Mouse (Mus musculus): ENCODE results near the gene Zfp1.

The Zfp1 gene

DNA sequence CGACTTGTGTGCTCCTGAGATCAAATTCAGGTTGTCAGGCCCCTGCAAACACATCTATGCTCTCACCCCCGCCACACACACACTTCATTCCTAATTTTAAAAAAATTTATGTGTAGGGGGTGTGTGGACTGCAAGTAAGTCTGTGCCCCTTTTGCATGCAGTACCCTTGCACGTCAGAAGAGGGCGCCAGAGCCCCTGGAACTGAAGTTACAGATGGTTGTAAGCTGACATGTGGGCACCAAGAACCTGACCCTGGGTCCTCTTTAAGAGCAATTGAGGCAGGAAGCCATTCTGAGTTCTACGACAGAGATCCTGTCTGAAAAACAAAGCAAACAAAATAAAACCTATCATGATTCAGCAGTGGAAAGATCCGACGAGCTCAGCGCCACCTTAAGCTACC, 33.0 kb downstream of the Zfp1 start:
- no peak for DNase-seq (ENCODE audit: low spot score)

DNA sequence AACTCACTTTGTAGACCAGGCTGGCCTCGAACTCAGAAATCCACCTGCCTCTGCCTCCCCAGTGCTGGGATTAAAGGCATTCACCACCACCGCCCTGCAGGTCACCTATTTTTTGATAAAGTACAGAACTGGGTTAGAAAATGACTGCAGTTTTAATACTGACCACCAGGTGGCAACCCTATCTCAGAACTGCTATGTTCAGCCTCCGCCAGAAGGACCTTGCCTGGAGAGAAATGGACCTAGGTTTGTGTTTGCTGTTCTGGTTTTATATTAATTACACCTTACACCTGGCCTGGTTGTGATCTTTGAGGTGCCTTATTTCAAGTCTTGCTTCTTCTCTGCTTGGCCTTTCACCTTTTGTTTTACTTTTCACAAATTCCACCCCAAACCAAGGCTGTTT, 34.9 kb downstream of the Zfp1 start:
- DNase-seq (ENCODE audit: low spot score), result no peak

DNA sequence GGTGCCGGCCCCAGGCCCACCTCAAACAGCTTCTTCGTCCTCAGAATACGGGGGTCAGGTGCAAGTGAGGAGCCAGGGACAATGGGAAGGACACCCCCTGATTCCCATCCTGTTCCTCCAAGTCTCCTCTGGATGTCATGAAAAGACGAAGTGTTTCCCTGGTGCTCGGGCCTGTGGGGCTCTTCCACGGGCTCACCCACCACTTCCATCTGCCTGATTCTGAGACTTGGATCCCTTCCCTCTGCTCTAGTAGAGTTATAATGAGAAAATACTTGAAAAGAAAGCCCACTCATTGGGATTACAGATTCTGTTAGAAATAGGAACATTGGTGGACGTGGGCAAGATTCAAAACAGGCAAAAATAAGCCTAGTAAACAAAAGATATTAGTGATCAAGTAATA, 35.6 kb downstream of the Zfp1 start:
- no peak for DNase-seq (ENCODE audit: low spot score)

DNA sequence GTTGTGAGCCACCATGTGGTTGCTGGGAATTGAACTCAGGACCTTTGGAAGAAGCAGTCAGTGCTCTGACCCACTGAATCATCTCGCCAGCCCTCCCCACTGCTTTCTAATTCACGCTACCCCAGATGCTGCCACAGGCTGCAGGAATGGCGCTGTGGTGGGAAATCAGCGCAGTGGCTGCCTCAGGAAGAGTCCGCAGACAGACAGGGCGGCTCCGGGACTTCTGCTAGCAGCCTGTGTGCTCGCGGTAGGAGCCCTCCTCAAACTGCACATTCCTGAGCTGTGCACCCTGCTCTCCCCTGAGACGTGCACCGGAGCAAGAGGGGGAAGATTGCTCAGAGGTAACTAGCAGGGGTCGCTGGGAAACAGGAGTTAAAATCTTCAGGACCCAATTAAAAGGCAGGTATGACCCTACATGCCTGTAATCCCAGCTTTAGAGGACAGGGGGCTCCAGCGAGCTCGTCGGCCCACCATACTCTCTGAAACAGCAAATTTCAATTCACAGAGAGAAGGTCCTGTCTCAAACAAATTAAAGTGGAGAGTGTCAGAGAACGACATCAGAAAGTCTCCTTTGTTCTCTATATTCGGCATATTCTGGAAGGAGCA, 37.3 kb downstream of the Zfp1 start:
- DNase-seq (ENCODE audit: low spot score), result no peak

DNA sequence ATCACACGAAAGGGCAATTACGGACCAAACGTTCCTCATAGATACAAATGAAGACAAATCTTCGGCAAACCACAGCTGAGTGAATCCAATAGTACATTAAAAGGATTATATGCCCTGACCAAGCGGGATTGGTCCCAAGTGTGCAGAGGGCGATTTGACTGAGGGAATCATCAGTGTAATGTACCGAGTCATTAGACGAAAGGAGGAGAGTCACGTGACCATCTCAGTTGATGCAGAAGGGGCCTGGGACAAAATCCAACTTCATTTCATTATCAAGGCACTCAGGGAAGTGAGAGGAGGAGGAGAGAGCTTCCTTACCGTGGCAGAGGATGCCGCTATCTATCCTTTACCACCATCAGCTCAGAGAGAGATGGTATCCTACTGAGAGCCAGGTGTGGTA, 38.0 kb downstream of the Zfp1 start:
- no peak for DNase-seq (ENCODE audit: low spot score)

DNA sequence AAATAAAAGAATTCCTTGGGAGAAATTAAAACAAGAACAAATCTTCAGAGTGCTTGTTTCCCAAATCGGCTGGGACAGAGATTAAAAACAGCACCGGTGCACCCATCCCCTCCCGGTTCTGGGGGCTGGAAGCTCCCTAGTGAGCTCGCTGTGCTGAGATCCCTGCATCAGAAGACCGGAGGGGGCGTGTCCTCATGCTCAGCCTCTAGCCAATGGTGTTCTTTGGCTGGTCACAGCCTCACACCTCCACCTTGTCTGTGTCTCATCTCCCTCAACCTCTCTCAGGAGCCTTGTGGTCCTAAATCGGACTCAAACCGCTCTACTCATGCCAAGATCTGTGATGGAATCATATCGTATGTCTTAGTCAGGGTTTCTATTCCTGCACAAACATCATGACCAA, 39.3 kb downstream of the Zfp1 start:
- DNase-seq (ENCODE audit: low spot score), result no peak

DNA sequence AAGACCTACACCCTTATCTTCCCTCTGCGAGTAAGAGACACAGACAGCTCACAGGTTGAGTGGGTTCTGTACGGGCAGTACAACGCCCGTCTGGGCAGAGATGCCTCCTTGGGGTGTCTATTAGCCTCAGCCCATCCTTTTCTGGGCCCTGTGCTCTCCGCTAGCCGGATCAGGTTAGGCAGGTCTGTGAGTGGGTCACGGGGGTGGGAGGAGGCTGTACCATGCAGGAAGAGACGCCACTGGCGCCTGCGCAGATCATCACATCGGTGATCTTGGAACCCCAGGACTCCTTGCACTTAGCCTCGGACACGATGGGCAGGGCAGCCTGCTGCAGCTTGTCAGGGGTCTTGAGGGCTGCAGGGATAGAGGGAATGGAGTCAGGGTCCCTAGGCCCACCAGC, 43.7 kb downstream of the Zfp1 start:
- no peak for DNase-seq (ENCODE audit: low spot score)

DNA sequence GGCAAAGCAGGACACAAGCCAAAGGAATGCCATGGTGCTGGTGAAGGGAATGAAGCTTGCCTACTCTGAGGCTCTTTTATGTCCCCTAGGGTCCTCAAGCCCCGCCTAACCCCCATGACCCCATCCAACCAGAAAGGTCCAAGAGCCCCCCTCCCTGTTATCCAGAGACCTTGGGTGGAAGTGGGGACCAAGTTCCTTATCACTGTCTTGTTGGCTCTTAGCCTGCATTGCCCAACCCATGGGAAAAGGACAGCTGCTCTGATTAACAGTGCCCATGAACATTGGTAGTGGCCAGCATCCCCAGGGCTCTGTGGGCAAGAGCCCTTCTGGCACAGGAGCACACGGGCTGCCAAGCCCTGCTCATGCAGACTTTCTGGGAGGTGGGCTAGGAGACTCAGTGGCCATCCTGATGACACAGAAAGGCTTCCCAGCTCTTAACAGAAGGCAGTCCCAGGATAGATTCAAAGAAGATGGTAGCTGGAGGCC, 47.8 kb downstream of the Zfp1 start, which contains the start of gene Ctrb1:
Gene Ctrb1 (minus strand): TSS at position 51 of the 486 bp plus-strand sequence.
- DNase-seq (ENCODE audit: low spot score), result no peak

DNA sequence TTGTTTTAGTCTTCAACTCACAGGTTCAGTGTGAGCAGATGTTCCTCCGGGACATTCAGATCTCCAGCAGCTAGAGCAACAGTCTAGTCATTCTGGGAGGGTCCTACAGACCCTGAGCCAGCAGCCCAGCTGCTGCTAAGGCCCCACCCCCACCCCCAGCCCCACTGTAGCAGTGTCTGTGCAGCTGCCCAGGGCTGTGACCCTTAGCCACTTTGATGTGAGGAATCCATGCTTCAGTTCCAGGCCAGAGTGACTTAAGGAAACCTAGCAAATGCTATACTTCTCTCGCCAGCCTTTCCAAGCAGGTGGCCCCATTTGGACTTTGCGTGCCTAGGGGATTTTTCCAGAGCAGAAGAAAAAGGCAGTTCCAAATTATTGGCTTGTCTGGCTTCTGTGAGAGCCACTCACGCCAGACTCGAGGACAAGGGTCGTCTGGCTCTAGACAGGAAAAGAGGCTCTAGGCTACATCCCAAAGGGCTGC, 50.1 kb downstream of the Zfp1 start:
- no peak for DNase-seq (ENCODE audit: low spot score)

DNA sequence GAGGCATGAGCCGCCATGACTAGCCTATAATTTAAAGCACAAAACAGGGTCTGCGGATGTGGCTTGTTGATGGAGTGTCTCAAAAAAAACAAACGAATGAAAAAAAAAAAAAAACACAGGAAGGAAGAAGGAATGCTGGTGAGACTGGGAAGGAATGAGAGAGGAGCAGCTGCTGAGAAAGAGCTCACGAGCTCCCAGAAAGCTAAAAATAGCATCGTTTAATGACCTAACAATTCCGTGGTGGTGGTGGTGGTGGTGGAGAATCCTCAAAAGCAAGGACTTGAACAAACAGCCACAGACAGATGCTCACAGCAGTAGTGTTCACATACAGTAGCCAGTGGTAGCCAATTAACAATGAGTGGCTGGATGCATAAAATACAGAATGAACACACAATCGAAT, 52.2 kb downstream of the Zfp1 start:
- DNase-seq (ENCODE audit: low spot score), result no peak

DNA sequence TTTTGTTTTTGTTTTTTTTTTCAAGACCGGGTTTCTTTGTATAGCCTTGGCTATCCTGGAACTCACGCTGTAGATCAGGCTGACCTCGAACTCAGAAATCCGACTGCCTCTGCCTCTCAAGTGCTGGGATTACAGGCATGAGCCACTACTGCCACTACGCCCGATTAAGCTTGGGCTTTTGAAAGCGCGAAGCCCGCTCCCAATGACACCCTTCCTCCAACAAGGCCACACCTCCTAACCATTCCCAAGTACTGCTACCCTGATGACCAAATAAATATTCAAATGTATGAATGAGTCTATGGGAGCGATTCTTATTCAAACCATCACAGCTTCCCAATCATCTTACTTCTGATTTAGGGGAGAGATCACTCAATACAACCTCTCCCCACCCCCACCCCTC, 54.5 kb downstream of the Zfp1 start:
- no peak for DNase-seq (ENCODE audit: low spot score)

DNA sequence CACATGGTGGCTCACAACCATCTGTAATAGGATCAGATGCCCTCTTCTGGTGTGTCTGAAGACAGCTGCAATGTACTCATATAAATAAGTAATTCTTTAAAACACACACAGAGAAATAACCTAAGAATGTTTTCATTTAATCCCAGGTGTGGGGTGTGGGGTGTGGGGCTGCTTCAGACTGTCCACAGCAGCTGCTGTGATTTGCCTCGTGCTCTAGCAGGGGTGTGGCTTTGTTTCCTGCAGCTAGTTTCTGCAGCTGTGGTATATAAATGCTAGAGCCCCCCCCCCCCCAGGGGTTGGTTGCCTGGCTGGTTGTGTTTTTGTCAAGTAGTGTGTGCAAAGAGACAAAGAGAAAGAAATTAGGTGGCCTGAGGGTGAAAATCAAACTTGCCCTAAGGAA, 55.8 kb downstream of the Zfp1 start:
- DNase-seq (ENCODE audit: low spot score), result no peak

DNA sequence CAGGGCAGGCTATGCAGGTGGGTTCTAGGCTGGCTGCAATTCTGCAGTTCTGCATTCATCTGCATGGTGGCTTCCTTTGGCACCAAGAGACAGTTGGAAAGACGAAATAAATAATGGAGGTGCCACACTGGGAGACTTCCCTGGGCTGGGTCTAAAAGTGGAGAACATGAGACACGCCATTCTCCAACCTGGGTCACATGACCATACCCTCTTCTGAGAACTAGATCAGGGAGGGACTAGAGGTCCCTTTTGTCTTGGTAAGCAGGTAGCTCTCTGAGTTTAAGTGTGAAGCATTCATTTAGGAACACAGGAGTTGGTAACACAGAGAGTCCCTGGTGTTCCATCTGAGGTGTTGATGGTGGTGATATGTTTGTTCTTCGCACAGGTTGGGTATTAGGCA, 57.0 kb downstream of the Zfp1 start:
- DNase-seq (ENCODE audit: low spot score), result no peak

DNA sequence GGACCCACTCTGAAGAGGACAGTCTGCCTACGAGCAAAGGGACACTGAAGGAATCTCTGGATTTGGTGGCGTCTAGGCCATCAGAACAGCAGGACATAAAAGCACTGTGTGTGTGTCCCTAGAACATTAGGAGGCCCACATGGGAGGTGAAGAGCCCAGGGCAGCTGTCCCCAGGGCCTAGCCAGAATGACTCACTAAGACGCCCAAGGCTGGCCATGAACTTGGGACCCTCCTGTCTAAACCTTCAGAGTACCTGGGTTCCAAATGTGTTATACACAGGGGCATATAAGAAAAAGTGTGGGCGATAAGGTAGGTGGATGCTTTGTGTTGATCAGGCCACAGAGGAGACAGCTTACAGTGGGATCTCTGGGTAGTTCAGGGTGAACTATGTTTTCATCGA, 57.5 kb downstream of the Zfp1 start:
- no peak for DNase-seq (ENCODE audit: low spot score)

DNA sequence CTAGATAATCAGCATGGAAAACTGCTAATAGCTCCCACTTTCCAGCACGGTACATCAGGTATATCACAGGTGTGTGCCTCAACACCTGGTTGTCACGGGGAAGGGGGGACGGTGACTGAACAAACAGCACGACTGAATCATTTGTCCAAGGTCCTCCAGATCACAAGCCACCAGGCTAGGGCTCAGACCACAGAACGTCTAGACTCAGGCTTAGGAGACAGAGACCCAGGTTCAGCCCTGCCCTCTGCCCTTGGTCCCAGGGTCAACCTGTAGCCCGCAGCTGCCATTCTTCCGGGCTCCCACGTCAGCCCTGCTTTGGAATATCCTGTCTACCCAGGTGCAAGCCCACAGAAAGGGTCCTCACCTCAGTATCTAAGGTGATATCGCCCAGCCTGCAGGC, 58.2 kb downstream of the Zfp1 start:
- DNase-seq (ENCODE audit: low spot score), result no peak

DNA sequence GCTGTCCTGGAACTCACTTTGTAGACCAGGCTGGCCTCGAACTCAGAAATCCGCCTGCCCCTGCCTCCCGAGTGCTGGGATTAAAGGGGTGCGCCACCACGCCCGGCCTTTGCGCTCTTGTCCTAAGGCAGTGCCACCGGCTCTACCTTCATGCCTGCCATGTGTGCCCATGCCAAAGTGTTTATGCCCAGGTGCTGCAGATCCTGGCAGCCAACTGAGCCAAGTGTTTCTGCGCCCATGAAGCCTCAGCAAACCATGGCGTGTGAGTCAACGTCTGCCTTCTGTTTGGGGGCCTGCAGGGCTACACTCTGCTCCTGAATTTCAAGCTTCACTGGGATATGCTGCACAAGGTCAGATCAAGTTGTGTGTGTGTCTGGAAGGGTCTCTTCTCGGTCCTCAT, 61.4 kb downstream of the Zfp1 start:
- DNase-seq (ENCODE audit: low spot score), result no peak

DNA sequence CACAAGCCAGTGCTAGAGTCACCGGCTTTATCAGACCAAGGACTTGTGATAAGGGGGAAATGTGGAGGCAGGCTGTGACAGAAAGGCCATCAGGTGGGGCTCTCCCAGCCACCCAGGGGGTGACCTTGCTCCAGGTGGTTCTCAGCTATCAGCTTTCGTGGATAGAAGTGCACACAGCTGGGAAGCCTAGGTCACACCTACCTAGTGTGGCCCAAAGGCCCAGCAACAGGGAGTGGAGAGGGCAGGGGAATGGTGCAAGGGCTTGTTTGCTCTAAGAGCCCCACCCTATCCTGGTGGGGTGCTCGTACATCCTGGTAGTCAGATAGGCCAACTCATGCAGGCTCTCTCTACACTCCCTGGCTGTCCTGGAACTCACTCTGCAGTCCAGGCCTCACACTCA, 62.0 kb downstream of the Zfp1 start:
- no peak for DNase-seq (ENCODE audit: low spot score)

DNA sequence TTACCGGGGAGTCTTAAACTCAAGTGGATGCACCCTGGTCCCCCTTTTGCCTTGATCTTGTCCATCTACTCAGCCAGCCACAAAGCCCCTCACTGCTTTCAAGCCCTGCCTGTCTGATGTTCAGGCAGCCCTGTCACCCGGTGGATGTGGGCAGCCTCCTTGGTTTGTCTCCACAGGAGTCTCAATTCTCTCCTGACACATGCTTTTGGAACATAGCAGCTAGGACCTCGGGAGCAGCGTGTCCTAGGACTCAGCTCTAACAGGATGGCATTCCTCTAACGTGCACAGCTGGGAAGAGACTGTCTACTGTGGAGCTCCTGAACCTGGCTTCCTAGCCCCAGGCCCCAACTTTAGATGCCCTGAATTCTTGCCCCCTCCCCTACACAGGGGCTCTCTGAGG, 62.5 kb downstream of the Zfp1 start:
- DNase-seq (ENCODE audit: low spot score), result no peak

DNA sequence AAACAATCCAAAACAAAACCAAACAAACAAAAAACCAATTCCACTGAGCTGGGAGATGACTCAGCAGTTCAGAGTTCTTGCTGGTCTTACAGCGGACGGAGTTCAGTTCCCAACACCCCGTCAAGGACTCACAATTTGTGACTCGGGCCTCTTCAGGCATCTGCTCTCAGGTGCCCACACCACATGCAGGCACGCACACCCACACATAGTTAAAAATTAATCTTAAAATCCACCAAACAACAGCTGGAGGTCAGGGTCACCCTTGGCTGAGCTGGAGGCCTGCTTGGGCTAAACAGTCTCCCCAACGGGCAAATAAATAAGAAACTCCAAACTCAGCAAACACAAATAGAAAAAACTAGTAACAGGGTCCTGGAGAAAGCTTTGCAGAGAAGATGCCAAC, 65.1 kb downstream of the Zfp1 start:
- no peak for DNase-seq (ENCODE audit: low spot score)

DNA sequence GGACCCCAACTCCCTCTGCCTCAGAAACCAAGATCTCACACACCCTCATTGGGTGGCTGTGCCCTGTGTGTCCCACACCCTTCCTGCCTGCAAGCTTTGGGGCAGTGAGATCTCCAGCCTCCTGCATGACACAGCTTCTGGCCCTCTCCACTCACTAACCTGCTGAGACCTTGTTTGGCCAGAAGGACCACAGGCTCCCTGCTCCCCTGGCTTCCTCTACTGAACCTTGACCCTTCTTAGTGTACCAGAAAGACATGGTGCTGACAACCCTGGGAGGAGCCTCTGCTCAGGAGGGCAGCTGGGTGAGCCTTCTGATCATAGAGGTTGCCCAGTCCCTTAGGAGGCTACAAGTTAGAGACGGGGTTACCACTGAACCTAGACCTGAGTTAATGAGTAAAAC, 66.0 kb downstream of the Zfp1 start:
- DNase-seq (ENCODE audit: low spot score), result no peak

DNA sequence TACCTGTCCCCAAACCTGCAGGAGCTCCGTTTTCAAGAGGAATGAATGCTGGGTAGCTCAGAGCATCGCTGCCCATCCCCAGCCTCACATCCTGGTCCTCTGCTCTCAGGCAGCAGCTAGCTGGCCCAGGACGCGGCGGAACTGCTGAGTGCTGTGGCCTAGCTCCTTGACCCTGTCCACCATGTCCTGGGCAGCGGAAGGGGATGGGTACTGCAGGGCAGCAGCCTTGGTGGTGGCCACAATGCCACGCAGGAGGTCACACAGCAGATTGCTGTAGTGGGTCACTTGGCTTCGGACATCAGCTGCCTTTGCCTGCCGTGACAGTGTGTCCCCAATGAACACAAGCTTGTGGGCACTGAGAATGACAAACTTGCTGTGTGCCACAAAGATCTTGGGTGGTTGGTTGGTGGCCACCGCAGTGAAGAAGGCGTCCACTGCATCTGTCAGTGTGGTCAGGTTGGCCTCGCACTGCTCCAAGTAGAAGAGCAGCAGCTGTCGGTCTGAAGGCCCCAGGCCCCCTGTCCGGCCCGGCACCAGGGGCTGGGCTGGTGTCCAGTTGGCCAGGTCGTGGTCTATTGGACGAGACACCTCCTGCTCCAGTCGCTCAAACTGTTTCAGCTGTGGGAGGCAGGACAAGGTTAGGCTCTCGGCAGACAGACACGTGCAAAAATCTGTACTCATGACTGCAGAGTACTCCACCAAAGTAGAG, 67.7 kb downstream of the Zfp1 start:
- no peak for DNase-seq (ENCODE audit: low spot score)

DNA sequence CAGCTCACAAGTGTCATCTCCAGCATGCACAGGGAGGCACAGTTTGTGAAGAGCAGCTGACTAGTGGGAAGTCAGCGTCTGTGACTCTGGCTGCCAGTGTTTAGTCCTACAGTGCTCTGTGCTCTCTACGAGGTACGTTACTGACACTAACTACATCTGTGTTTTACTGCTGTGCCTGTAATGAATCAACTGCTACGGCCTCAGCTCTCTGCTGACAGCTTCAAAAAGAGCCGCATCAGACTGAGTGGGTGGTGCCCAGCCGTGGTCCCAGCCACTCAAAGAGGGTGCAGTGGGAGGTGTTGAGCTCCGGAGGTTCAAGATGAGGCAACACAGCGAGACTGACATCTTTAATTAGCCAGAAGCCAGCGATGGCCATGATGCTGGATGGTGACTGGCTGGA, 68.9 kb downstream of the Zfp1 start:
- DNase-seq (ENCODE audit: low spot score), result no peak

DNA sequence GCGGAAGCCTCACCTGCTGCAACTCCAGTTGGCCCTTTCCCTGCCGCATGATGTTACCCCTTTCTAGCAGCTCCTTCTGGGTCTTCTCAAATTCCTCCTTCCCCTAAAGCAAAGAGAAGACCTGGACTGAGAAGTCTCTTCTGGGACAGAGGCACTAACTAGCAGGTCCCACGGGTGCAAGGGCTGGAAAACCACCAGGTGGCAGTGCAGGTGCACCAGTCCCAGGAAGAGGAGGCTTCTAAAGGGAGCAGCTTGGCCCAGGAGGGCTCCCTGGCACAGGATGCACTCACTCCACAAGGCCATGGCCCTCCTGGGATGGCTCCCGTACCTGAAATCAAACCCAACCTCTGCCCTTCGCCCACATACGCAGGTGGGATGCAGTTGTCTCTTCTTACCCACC, 69.4 kb downstream of the Zfp1 start:
- DNase-seq (ENCODE audit: low spot score), result no peak

DNA sequence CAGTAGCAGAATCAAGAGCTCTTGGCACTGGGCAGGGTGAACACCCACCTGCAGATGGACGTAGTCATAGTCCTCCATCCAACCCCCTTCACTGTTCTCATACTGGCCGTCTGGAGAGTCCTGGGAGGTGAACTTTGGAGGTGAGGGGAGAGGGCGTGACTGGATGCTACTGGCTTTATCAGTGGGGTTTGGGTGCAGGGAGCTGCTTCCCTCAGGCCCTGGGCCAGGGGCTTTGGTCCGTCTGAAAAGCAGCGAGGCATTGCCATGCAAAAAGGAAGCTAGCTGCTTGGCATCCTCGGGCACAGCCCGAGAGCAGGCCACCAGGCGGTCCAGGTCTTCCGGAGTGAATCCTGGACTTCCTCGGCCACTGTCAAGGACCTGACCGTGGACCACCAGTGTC, 70.1 kb downstream of the Zfp1 start:
- no peak for DNase-seq (ENCODE audit: low spot score)
